Mouse (Mus musculus): ENCODE measurements around the gene Osbpl2. TPM values are rescaled to one million over a fixed set of nuclear protein-coding genes. Genes with fewer than 3 reads are reported as not detected.

Gene Osbpl2
- polyA plus RNA-seq, 1 experiment from 2014 or later = 30.4 TPM

- Histone ChIP-seq H3K4me2 (ENCODE audit: low read depth, low read length) (no peak overlapping the region), H3K27me3 (replicated peaks; ENCODE audit: control insufficient read depth, insufficient read depth, low read length) (no peaks in the 10 kb centered on the region), H3K9me3 (ENCODE audit: control insufficient read depth, low read length) (no peaks in the 10 kb centered on the region), H3K4me3 (ENCODE audit: low read length) (no peak overlapping the region), H3K36me3 (ENCODE audit: control insufficient read depth, insufficient read depth, low read length) (0 out of 2 replicates have a peak, but pooled peaks cover 5% of the 10 kb centered on the region), H3K27ac (ENCODE audit: low read length) (no peak overlapping the region), H3K4me1 (ENCODE audit: control insufficient read depth, insufficient read depth, low read length) (no peaks in the 10 kb centered on the region), H3K9ac (ENCODE audit: low read depth, low read length) (no peak overlapping the region)
- no peak for ATAC-seq
- 76% methylated on average over 6 of the region's 6 CpGs for WGBS
These were observed 65.6 kb downstream of the Osbpl2 start for GRCm38 (mm10) chr2:180184752-180185109.

DNA sequence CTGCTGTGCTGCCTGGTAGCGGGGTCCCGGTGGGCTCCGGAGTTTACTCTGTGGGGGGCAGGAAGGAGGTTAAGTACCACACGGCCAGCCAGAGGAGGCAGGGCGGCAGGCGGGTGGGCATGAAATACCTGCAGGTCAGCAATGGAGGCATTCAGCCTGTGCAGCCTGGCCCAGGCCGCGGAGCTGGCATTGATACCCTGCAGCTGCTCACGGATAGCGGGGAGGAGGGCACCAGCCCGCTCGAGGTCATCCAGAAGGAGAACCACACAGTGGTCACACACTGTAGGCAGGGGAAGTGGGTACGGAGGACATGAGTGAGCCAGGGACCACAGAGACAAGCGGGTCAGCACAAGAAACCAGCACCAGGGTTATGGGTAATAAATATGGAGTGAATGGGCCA is 66.6 kb downstream of the Osbpl2 start:
- Histone ChIP-seq H3K4me2 (ENCODE audit: low read depth, low read length) (no peak overlapping the region), H3K4me3 (ENCODE audit: low read length) (no peak overlapping the region), H3K4me1 (ENCODE audit: control insufficient read depth, insufficient read depth, low read length) (no peaks in the 10 kb centered on the region), H3K27me3 (replicated peaks; ENCODE audit: control insufficient read depth, insufficient read depth, low read length) (no peaks in the 10 kb centered on the region), H3K9me3 (ENCODE audit: control insufficient read depth, low read length) (no peaks in the 10 kb centered on the region), H3K36me3 (ENCODE audit: control insufficient read depth, insufficient read depth, low read length) (0 out of 2 replicates have a peak, but pooled peaks cover 3% of the 10 kb centered on the region), H3K27ac (ENCODE audit: low read length) (no peak overlapping the region), H3K9ac (ENCODE audit: low read depth, low read length) (no peak overlapping the region)
- 93% methylated on average over 14 of the region's 14 CpGs for WGBS
- no peak for ATAC-seq

GRCm38 (mm10) chr2:180187362-180187761 is 68.3 kb downstream of the Osbpl2 start:
- WGBS = 86% methylated on average over 11 of the region's 11 CpGs
- no peak overlapping the region for H3K9ac ChIP-seq (ENCODE audit: low read depth, low read length)
- H3K4me1 ChIP-seq (ENCODE audit: control insufficient read depth, insufficient read depth, low read length) = no peaks in the 10 kb centered on the region
- H3K27ac ChIP-seq (ENCODE audit: low read length) = no peak overlapping the region
- no peak overlapping the region for H3K4me3 ChIP-seq (ENCODE audit: low read length)
- H3K36me3 ChIP-seq (ENCODE audit: control insufficient read depth, insufficient read depth, low read length) = 0 out of 2 replicates have a peak, but pooled peaks cover 3% of the 10 kb centered on the region
- no peaks in the 10 kb centered on the region for H3K27me3 ChIP-seq (replicated peaks; ENCODE audit: control insufficient read depth, insufficient read depth, low read length)
- H3K4me2 ChIP-seq (ENCODE audit: low read depth, low read length) = no peak overlapping the region
- H3K9me3 ChIP-seq (ENCODE audit: control insufficient read depth, low read length) = no peaks in the 10 kb centered on the region
- no peak for ATAC-seq

DNA sequence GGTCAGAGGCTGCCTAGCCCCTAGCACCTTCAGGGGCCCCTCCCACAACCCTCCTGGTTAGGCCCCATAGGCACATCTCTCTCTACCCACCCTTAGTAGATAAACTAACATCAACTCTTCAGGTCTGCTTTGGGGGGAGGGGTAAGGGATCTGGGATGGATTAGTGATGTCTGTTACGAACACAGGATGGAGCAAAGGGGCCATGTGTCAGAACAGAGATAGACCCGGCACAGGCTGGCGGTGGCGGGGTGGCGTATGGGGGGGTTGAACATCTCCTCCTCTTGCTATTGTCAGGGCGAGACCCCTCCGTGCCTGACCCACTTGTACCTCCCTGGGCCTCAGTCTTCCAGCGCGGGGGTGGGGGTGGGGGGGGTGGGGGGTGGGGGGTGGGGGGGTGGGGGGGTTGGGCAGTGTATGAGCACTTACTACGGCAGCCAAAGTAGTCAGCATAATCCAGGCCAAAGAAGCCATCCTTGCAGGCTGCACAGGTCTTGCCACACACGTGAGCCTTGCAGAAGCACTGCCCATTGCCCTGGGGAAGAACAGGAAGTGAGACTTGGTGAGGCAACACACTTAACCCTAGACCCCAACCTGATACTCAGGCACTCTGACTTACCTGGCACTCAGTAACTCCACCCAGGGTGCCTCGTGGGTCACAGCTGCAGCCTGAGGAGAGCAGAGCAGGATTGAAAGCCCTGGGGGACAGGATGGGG is 77.7 kb downstream of the Osbpl2 start:
- Histone ChIP-seq H3K4me2 (ENCODE audit: low read depth, low read length) (no peak overlapping the region), H3K27me3 (replicated peaks; ENCODE audit: control insufficient read depth, insufficient read depth, low read length) (no peaks in the 10 kb centered on the region), H3K36me3 (ENCODE audit: control insufficient read depth, insufficient read depth, low read length) (peaks cover 8% of the 10 kb centered on the region; the same call in 1 of the 2 replicates), H3K4me3 (ENCODE audit: low read length) (no peak overlapping the region), H3K9me3 (ENCODE audit: control insufficient read depth, low read length) (no peaks in the 10 kb centered on the region), H3K27ac (ENCODE audit: low read length) (no peak overlapping the region), H3K4me1 (ENCODE audit: control insufficient read depth, insufficient read depth, low read length) (no peaks in the 10 kb centered on the region), H3K9ac (ENCODE audit: low read depth, low read length) (no peak overlapping the region)
- ATAC-seq = no peak
- WGBS = 77% methylated on average over 10 of the region's 12 CpGs

GRCm38 (mm10) chr2:180197323-180198037 is 78.4 kb downstream of the Osbpl2 start:
- no peak for ATAC-seq
- H3K9ac ChIP-seq (ENCODE audit: low read depth, low read length) = no peak overlapping the region
- no peaks in the 10 kb centered on the region for H3K4me1 ChIP-seq (ENCODE audit: control insufficient read depth, insufficient read depth, low read length)
- H3K9me3 ChIP-seq (ENCODE audit: control insufficient read depth, low read length) = no peaks in the 10 kb centered on the region
- H3K27me3 ChIP-seq (replicated peaks; ENCODE audit: control insufficient read depth, insufficient read depth, low read length) = no peaks in the 10 kb centered on the region
- H3K27ac ChIP-seq (ENCODE audit: low read length) = no peak overlapping the region
- 85% methylated on average over 10 of the region's 10 CpGs for WGBS
- H3K4me3 ChIP-seq (ENCODE audit: low read length) = no peak overlapping the region
- peaks cover 8% of the 10 kb centered on the region; the same call in 1 of the 2 replicates for H3K36me3 ChIP-seq (ENCODE audit: control insufficient read depth, insufficient read depth, low read length)
- no peak overlapping the region for H3K4me2 ChIP-seq (ENCODE audit: low read depth, low read length)

- Histone ChIP-seq H3K4me3 (ENCODE audit: low read length) (no peak overlapping the region), H3K27ac (ENCODE audit: low read length) (no peak overlapping the region), H3K4me1 (ENCODE audit: control insufficient read depth, insufficient read depth, low read length) (no peaks in the 10 kb centered on the region), H3K4me2 (ENCODE audit: low read depth, low read length) (no peak overlapping the region), H3K36me3 (ENCODE audit: control insufficient read depth, insufficient read depth, low read length) (peaks cover 5% of the 10 kb centered on the region; the same call in 1 of the 2 replicates), H3K9ac (ENCODE audit: low read depth, low read length) (no peak overlapping the region), H3K27me3 (replicated peaks; ENCODE audit: control insufficient read depth, insufficient read depth, low read length) (no peaks in the 10 kb centered on the region), H3K9me3 (ENCODE audit: control insufficient read depth, low read length) (no peaks in the 10 kb centered on the region)
- ATAC-seq = no peak
- WGBS = 94% methylated on average over 10 of the region's 10 CpGs
These were observed 79.7 kb downstream of the Osbpl2 start for GRCm38 (mm10) chr2:180198782-180199181.

DNA sequence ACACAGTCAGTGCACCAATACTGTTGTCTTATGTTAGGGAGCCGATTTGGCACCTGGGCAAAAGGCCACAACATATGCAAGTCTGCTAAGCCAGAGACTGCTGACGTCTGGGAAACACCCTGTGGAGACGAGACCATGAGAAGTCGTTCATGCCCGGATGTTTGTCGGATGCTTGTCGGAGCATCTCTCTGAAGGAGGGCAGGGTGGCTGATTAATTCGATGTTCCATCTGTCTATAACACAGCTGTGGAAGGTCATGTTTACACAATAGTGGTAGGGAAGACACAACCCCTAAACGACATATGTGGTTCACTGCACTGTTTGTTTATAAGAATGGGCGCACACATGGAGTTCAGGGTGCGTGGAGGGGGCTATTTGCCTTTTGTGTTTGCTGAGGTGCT is 81.6 kb downstream of the Osbpl2 start:
- no peaks in the 10 kb centered on the region for H3K27me3 ChIP-seq (replicated peaks; ENCODE audit: control insufficient read depth, insufficient read depth, low read length)
- no peaks in the 10 kb centered on the region for H3K9me3 ChIP-seq (ENCODE audit: control insufficient read depth, low read length)
- peaks cover 4% of the 10 kb centered on the region; the same call in 1 of the 2 replicates for H3K36me3 ChIP-seq (ENCODE audit: control insufficient read depth, insufficient read depth, low read length)
- no peak overlapping the region for H3K27ac ChIP-seq (ENCODE audit: low read length)
- H3K4me1 ChIP-seq (ENCODE audit: control insufficient read depth, insufficient read depth, low read length) = no peaks in the 10 kb centered on the region
- peak; percentile 45 for ATAC-seq
- H3K4me3 ChIP-seq (ENCODE audit: low read length) = no peak overlapping the region
- WGBS = 50% methylated on average over 11 of the region's 11 CpGs
- no peak overlapping the region for H3K4me2 ChIP-seq (ENCODE audit: low read depth, low read length)
- H3K9ac ChIP-seq (ENCODE audit: low read depth, low read length) = no peak overlapping the region

- no peaks in the 10 kb centered on the region for H3K27me3 ChIP-seq (replicated peaks; ENCODE audit: control insufficient read depth, insufficient read depth, low read length)
- H3K4me2 ChIP-seq (ENCODE audit: low read depth, low read length) = no peak overlapping the region
- H3K4me1 ChIP-seq (ENCODE audit: control insufficient read depth, insufficient read depth, low read length) = no peaks in the 10 kb centered on the region
- no peaks in the 10 kb centered on the region for H3K36me3 ChIP-seq (ENCODE audit: control insufficient read depth, insufficient read depth, low read length)
- H3K9me3 ChIP-seq (ENCODE audit: control insufficient read depth, low read length) = no peaks in the 10 kb centered on the region
- WGBS = 72% methylated on average over 9 of the region's 9 CpGs
- ATAC-seq = no peak
- H3K4me3 ChIP-seq (ENCODE audit: low read length) = no peak overlapping the region
- H3K9ac ChIP-seq (ENCODE audit: low read depth, low read length) = no peak overlapping the region
- H3K27ac ChIP-seq (ENCODE audit: low read length) = no peak overlapping the region
These were observed 82.2 kb downstream of the Osbpl2 start for GRCm38 (mm10) chr2:180201303-180201702.

- 93% methylated on average over 14 of the region's 14 CpGs for WGBS
- Histone ChIP-seq H3K9ac (ENCODE audit: low read depth, low read length) (no peak overlapping the region), H3K27me3 (replicated peaks; ENCODE audit: control insufficient read depth, insufficient read depth, low read length) (no peaks in the 10 kb centered on the region), H3K4me3 (ENCODE audit: low read length) (no peak overlapping the region), H3K4me1 (ENCODE audit: control insufficient read depth, insufficient read depth, low read length) (no peaks in the 10 kb centered on the region), H3K36me3 (ENCODE audit: control insufficient read depth, insufficient read depth, low read length) (no peaks in the 10 kb centered on the region), H3K27ac (ENCODE audit: low read length) (no peak overlapping the region), H3K9me3 (ENCODE audit: control insufficient read depth, low read length) (no peaks in the 10 kb centered on the region), H3K4me2 (ENCODE audit: low read depth, low read length) (no peak overlapping the region)
- ATAC-seq = no peak
These were observed 83.2 kb downstream of the Osbpl2 start for GRCm38 (mm10) chr2:180202263-180202662.
